Mouse (Mus musculus): ENCODE measurements around the gene Spg20. TPM values are rescaled to one million over a fixed set of nuclear protein-coding genes. Genes with fewer than 3 reads are reported as not detected.

The Spg20 gene
- polyA plus RNA-seq, 1 experiment = 11.5 TPM

DNA sequence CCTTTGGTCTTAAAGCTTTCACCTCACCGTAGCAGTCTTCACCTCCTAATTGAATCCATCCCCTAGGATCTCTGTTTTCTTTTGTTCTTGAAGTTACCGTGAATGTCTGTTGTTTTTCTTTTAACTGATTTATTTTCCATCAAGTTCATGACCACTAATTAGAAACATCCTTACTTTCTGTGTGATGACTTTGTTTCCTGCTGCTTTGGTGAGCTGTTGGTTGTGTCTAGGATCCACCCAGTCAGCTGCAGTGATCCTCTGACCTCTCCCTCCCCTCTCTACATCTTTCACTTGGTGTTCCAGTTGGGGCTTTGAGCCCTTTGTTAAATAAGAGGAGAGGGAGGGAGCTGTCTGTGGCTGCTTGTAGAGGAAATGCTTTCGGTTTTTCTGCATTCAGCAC is 36.2 kb downstream of the Spg20 start:
- DNase-seq (ENCODE audit: low read depth) = no peak

DNA sequence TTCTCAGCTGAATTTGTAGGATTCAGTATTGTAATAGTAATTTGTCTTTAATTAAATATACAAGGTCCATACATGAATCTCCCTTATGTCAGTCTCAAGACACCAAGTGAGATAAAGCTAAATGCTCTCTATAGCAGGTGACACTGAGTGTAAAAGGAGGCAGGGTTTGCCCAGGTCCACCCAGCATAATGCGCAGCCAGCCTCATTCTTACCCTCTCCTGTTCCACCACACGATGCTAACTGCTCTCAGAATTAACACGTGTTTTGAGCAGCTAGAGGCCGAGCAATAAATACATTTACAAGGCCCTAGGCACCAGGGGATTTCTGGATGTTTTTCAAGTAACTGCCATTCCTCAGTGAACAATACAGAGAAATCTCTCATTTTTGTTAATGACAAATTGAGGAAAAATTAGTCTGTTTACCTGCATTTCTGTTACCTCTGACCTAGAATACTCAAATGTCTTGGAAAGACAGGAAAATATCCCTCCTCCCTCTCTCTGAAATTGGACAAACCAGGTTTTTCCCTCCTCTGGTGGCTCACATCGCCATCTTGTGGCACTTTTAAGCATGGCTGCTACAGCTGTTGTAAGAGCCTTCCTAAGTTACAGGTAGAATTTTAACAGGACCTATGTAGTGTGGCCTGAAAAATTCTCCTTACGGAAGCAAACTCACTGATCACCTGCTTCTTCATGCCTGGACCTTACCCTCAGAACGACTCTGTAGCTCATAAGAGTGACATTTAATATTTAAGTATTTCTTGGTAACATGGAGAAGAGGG is 39.9 kb downstream of the Spg20 start:
- DNase-seq (ENCODE audit: low read depth) = no peak

DNA sequence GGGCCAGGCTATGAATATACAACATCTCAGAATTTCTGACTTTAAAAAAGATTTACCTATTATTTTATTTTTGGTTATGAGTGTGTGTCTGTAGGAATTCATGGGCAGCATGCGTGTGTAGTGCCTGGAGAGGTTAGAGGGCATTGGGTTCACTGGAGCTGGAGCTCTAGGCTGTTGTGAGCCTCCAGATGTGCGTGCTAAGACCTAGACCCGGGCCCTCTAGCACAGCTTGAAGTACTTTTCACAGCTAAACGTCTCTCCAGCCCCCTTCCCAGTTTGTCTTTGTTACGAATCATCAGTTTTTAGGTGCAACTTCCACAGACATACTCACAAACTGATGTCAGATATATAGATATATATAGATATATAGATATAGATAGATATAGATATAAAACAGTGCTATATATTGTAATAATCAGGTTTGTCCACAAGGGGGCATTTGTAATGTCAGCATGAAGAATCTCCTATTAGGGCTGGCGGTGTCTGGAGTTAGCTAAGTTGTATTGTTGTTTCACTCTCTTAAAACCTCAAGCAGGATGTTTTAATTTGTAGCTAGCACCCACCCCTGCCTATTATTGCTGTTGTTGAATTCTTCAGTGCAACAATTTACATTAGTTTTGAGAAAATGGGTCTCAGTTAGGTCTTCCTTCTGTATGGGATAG is 40.9 kb downstream of the Spg20 start:
- no peak for DNase-seq (ENCODE audit: low read depth)

DNA sequence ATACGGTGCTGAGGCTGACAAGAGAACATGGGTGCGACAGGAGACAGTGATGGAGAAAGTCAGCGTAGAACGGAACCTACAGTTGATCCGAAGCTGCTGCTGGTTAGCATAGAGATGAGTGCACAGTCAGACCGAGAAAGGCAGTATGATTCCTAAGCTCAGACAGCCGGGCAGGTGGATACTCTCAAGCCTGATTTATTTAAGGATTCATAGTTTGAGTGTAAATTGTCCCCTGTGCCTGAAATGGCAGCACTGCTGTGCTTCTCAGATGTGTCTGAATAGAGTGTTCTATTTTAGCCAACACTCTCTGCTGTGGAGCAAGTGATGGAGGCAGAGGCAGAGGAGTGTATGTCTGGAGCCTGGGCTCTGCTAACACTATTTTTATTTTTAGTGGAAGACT is 42.3 kb downstream of the Spg20 start:
- DNase-seq (ENCODE audit: low read depth) = no peak

DNA sequence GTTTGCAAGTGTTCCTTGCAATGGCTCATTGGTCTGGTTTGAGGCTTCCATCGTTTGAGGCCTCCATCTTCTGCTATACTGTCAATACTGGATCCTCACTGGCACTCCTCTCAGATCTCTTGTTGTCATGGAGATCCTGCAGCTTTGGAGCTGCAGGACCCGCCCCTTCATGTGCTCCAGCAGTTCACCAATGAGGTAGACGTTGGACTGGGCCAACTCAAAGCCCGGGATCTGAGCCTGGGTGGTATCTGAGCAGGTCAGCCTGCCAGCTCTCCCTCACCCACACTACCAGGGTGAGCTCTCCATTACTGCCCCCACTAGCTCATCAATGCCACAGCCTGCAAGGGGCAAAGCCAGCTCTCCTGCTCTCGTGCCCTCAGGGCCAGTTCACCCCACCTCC is 45.5 kb downstream of the Spg20 start:
- no peak for DNase-seq (ENCODE audit: low read depth)

DNA sequence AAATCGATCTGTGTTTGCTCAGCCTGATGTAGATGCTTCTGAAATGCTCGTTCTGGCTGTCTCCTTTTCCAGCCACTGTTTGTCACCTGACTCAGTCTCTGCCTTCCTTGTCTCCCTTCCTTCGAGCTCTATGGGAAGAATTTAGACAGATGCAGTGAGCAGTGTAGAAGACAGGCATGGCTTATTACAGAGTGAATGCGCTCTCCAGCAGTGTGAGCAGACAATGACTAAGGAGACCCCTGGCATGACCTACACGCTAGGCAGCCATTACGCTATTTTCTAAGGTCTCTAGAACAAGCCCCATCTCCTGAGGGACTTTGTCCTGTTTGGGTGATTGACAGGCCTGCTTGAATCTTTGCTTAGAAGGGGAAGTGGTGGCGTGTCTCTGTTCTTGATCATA is 49.2 kb downstream of the Spg20 start:
- no peak for DNase-seq (ENCODE audit: low read depth)

DNA sequence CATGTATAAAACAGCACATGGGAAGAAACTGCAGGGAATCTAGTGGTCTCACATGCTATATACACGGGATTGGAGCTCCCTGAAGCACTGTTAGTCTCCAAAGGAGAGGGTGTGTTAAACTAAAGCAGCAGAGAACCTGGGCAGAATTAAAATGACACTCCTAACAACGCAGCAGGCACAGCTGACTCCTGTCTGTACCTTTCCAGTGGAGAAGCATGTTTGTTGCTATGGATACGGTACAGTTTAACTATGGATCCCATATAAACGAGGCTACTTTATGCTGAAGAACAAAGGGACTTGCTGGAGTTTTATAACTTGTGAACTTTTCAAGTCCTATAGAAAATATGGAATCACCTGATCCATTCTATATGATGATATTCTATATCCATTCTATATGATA is 51.6 kb downstream of the Spg20 start:
- DNase-seq (ENCODE audit: low read depth) = no peak

DNA sequence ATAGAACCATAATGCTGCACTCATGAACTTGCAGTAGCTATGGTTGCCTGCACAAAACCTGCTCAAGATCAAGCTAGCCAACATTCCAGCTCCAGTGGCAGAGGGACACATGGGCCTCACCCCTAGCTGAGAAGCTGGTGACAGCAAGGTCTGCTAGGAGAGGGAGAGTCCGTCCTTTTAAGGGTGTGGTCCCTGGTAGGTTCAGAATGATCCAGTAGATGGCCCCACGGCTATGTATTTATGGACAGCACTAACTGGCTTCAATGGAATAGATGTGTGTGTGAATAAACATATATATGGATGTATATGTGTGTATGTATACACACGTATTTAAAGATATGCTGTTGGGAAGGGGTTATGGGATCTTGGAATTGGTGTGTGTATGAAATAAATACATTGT is 60.6 kb downstream of the Spg20 start:
- no peak for DNase-seq (ENCODE audit: low read depth)

DNA sequence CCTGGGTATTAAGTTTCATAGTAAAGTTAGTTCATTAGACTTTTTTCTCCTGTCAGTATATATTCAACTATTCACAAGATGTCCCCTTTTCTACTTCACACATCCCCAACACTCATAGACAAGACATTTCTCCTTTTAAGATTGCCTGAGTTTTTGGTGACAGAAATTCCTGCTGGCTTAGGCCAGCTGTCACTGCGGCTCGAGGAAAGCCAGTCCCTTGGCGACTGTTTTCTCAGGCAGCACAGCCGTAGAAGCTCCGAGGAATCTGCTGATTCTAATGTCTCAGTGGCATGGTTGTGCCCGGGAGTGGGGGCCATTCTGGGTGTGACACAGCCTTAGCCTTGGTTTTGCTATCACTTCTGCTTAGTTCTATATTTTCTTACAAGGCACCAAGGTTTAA is 65.4 kb downstream of the Spg20 start:
- DNase-seq (ENCODE audit: low read depth) = no peak

DNA sequence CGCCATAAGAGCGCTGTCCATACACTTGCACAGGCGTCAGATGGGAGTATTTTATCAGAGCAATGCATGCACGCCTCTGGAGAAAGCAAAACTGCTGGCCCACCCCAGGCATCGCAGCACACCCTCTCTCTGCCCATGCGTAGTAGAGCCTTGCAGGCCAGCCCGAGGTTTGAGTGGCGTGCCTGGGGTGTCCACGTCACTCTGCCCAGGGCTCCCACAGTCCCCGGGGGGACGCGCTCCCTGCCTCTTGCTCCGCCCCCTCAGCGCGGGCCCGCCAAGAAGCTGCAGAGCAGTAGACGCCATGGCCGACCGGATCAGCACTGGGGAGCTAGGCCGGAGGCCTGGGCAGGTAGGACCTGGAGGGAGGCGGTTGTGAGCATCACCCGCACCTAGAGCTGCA is 69.9 kb downstream of the Spg20 start, which contains the start of gene Sohlh2:
Sohlh2 (plus strand) TSS at position 263 of the 400 bp plus-strand sequence.
- no peak for DNase-seq (ENCODE audit: low read depth)

Other genes with a start within 250 kb of the Spg20 start
- not detected in 2 replicates for gene Sertm1, start 196.2 kb upstream of the Spg20 start, polyA plus RNA-seq (2012; rRNA removed)
- 0.27 and 0.94 TPM in 2 replicates for gene Ccna1, start 56.6 kb upstream of the Spg20 start, polyA plus RNA-seq (2012; rRNA removed)
- gene Ccdc169, start 25.2 kb downstream of the Spg20 start, polyA plus RNA-seq (2012; rRNA removed) = 0.15 and 0.45 TPM in 2 replicates
- 0.04 TPM in 1 of 2 replicates, not detected in the other for gene Sohlh2, start 69.9 kb downstream of the Spg20 start, polyA plus RNA-seq (2012; rRNA removed)
- 5.1 and 7.1 TPM in 2 replicates for gene Dclk1, start 130.3 kb downstream of the Spg20 start, polyA plus RNA-seq (2012; rRNA removed)

Measured in gonadal fat pad, adult 2 months (tissue).